Mouse (Mus musculus) stomach, embryonic 14.5 days (tissue): Measurements from ENCODE around the gene Erbb3. TPM values are rescaled to one million over a fixed set of nuclear protein-coding genes. Genes with fewer than 3 reads are reported as not detected.

Experiments used
- ATAC-seq: fragments of 200-750 bp; cut with Nextera tagmentation; 2 replicates; pipeline ENCODE4 v1.8.0; 2017; ENCODE audit warnings: low read depth, moderate TSS enrichment; ENCODE audit not compliant: insufficient number of reproducible peaks, insufficient read depth, low FRiP score
- H3K27ac ChIP-seq: fragments of 300-500 bp; sonication (generic); 2 replicates; pipeline ENCODE4 v1.5.1; 2014; ENCODE audit warnings: mild to moderate bottlenecking, low read length, moderate library complexity, mixed read lengths
- H3K27me3 ChIP-seq: fragments of 300-500 bp; sonication (generic); 2 replicates; pipeline ENCODE4 v1.6.1; 2014; ENCODE audit warnings: low read length, control low read depth, mixed read lengths; ENCODE audit not compliant: control insufficient read depth, insufficient read depth
- H3K36me3 ChIP-seq: fragments of 300-500 bp; sonication (generic); 2 replicates; pipeline ENCODE4 v1.6.1; 2014; ENCODE audit warnings: mild to moderate bottlenecking, control low read depth, low read length, moderate library complexity, mixed read lengths; ENCODE audit not compliant: control insufficient read depth, insufficient read depth
- H3K4me1 ChIP-seq: fragments of 300-500 bp; sonication (generic); 2 replicates; pipeline ENCODE4 v1.6.1; 2014; ENCODE audit warnings: low read length, control low read depth, mixed read lengths; ENCODE audit not compliant: control insufficient read depth, insufficient read depth
- H3K4me2 ChIP-seq: fragments of 300-500 bp; sonication (generic); replicated peaks from 2 replicates; pipeline ENCODE4 v1.6.1; 2014; ENCODE audit warnings: low read depth, low read length, control low read depth
- H3K4me3 ChIP-seq: fragments of 300-500 bp; sonication (generic); 2 replicates; pipeline ENCODE4 v1.5.1; 2014; ENCODE audit warnings: low read depth, low read length, control low read depth
- H3K9ac ChIP-seq: fragments of 300-500 bp; sonication (generic); replicated peaks from 2 replicates; pipeline ENCODE4 v1.6.1; 2014; ENCODE audit warnings: low read depth, mild to moderate bottlenecking, control low read depth, low read length, moderate library complexity, mixed read lengths
- H3K9me3 ChIP-seq: fragments of 300-500 bp; sonication (generic); 2 replicates; pipeline ENCODE4 v1.6.1; 2016; ENCODE audit warnings: low read depth, low read length, control low read depth; ENCODE audit not compliant: control insufficient read depth
- WGBS: fragments of 180-500 bp; shearing (Covaris S2); extraction: QIAGEN DNeasy Blood & Tissue Kit; methylation state at CpG from one replicate; pipeline ENCODE4 v1.1.7; 2014; 5-methylcytosine and 5-hydroxymethylcytosine counted together
- microRNA-seq: library from miRNA; unstranded; fragments of <30 nt; microRNA quantifications from one replicate; pipeline ENCODE4, GENCODE M21; 2016
- polyA plus RNA-seq: library from polyadenylated mRNA; unstranded; fragments of >200 nt; fragmentation: Nextera tagmentation; extraction: Ambion mirVana; gene quantifications from 2 replicates; pipeline ENCODE4 v1.2.1, GENCODE M21; 2014

Erbb3 gene
- polyA plus RNA-seq, 1 experiment from 2014 or later: 27.1 TPM

DNA sequence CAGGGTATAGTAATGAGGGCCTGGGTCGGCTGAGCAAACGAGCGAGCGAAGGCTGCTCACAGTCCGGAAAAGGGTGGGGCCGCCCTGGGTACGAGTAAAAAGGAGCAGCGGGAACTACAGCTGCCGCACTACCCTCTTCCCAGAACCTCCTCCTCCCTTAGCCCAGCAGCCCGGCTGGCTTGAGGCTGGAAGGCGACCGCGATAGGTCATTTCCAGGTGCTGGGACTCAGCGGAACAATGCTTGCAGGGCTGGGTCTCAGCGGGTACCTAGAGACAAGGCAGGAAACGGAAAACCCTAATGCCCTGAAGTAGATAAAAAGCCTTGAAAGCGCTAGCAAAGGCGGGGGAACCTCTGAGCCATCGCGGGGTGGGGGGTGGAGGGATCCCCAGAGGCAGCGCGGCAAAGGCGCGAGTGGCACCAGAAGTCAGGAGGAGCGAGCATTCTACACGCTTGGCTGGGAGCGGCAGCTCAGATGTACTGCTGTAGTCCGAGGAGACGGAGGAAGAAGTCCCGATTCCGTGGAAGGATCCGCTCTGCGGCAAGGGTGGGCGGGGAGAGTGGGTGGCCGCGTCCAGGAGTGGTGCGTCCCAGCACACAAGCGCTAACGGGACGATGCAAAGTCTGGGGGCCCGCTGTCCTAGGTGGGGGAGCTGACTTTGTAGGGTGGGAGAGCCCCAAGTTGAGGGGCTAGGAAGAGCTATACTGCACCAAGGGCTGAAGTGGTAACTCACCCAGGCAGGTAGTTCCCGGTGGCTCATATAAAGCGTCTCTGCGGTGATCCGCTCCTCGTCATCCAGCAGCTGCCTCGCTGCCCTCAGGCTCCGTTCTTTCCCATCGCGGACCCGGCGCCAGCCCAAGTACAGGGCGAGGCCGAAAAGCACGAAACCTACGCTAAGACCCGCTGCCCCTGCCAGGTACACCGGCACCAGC, 64.5 kb downstream of the Erbb3 start:
- peaks cover 8% of the 10 kb centered on the region for H3K4me1 ChIP-seq
- H3K36me3 ChIP-seq: peaks cover 9% of the 10 kb centered on the region; the same call in 1 of the 2 replicates
- no peaks in the 10 kb centered on the region for H3K9me3 ChIP-seq
- peak overlapping the region; percentile 45 for H3K9ac ChIP-seq
- H3K4me3 ChIP-seq: peak overlapping the region; percentile 84
- peak; percentile 7; the same call in 1 of the 2 replicates for ATAC-seq
- H3K4me2 ChIP-seq: peak overlapping the region; percentile 96
- under 1% methylated on average over 58 of the region's 58 CpGs for WGBS
- 0 out of 2 replicates have a peak, but pooled peaks cover 4% of the 10 kb centered on the region for H3K27me3 ChIP-seq
- H3K27ac ChIP-seq: peak overlapping the region; percentile 84

GRCm38 (mm10) chr10:128524111-128524731, 65.2 kb downstream of the Erbb3 start:
- Histone ChIP-seq H3K4me1 (peaks cover 8% of the 10 kb centered on the region), H3K9ac (peak overlapping the region; percentile 45), H3K36me3 (peaks cover 9% of the 10 kb centered on the region; the same call in 1 of the 2 replicates), H3K4me3 (peak overlapping the region; percentile 84), H3K4me2 (peak overlapping the region; percentile 96), H3K27ac (no peak overlapping the region), H3K9me3 (no peaks in the 10 kb centered on the region), H3K27me3 (0 out of 2 replicates have a peak, but pooled peaks cover 4% of the 10 kb centered on the region)
- 19% methylated on average over 11 of the region's 11 CpGs for WGBS
- no peak for ATAC-seq

GRCm38 (mm10) chr10:128522351-128522750, 67.1 kb downstream of the Erbb3 start:
- Histone ChIP-seq H3K4me3 (no peak overlapping the region), H3K4me1 (peaks cover 8% of the 10 kb centered on the region), H3K27me3 (0 out of 2 replicates have a peak, but pooled peaks cover 4% of the 10 kb centered on the region), H3K27ac (no peak overlapping the region), H3K4me2 (no peak overlapping the region), H3K9me3 (no peaks in the 10 kb centered on the region), H3K36me3 (peaks cover 9% of the 10 kb centered on the region; the same call in 1 of the 2 replicates), H3K9ac (no peak overlapping the region)
- 72% methylated on average over 6 of the region's 6 CpGs for WGBS
- no peak for ATAC-seq

GRCm38 (mm10) chr10:128520591-128520990, 68.9 kb downstream of the Erbb3 start:
- H3K4me1 ChIP-seq: peaks cover 8% of the 10 kb centered on the region
- peaks cover 13% of the 10 kb centered on the region; the same call in 1 of the 2 replicates for H3K36me3 ChIP-seq
- H3K9ac ChIP-seq: no peak overlapping the region
- no peak for ATAC-seq
- whole genome bisulfite sequencing: 82% methylated on average over 16 of the region's 16 CpGs
- H3K27ac ChIP-seq: no peak overlapping the region
- no peaks in the 10 kb centered on the region for H3K9me3 ChIP-seq
- H3K4me2 ChIP-seq: no peak overlapping the region
- H3K27me3 ChIP-seq: 0 out of 2 replicates have a peak, but pooled peaks cover 4% of the 10 kb centered on the region
- H3K4me3 ChIP-seq: no peak overlapping the region

- no peak overlapping the region for H3K27ac ChIP-seq
- H3K4me1 ChIP-seq: 0 out of 2 replicates have a peak, but pooled peaks cover 1% of the 10 kb centered on the region
- no peak overlapping the region for H3K4me2 ChIP-seq
- ATAC-seq: no peak
- WGBS: 76% methylated on average over 7 of the region's 7 CpGs
- 0 out of 2 replicates have a peak, but pooled peaks cover 4% of the 10 kb centered on the region for H3K27me3 ChIP-seq
- H3K9ac ChIP-seq: no peak overlapping the region
- H3K4me3 ChIP-seq: no peak overlapping the region
- H3K9me3 ChIP-seq: no peaks in the 10 kb centered on the region
- H3K36me3 ChIP-seq: peaks cover 13% of the 10 kb centered on the region; the same call in 1 of the 2 replicates
Observed at GRCm38 (mm10) chr10:128518833-128519232, 70.6 kb downstream of the Erbb3 start.

Small RNAs within 50 kb of the gene (microRNA-seq; reads per million reads assigned to microRNA genes)
- not detected for gene Gm47275
- 0.78 reads per million for gene Mir6917

Other genes starting within 250 kb of the Erbb3 start
- gene Coq10a, start 220.7 kb downstream of the Erbb3 start, polyA plus RNA-seq: 12.9 and 13.0 TPM in 2 replicates
- 16.7 and 17.8 TPM in 2 replicates for gene Ankrd52, start 212.5 kb downstream of the Erbb3 start, polyA plus RNA-seq
- gene Slc39a5, start 188.4 kb downstream of the Erbb3 start, polyA plus RNA-seq: 3.4 and 3.7 TPM in 2 replicates
- gene Nabp2, start 178.2 kb downstream of the Erbb3 start, polyA plus RNA-seq: 76.6 and 86.7 TPM in 2 replicates
- 31.9 and 34.6 TPM in 2 replicates for gene Rnf41, start 178.0 kb downstream of the Erbb3 start, polyA plus RNA-seq
- 109 and 110 TPM in 2 replicates for gene Smarcc2, start 130.4 kb downstream of the Erbb3 start, polyA plus RNA-seq
- 1,824 and 1,933 TPM in 2 replicates for gene Myl6, start 95.5 kb downstream of the Erbb3 start, polyA plus RNA-seq
- 3.2 and 3.4 TPM in 2 replicates for gene Myl6b, start 91.0 kb downstream of the Erbb3 start, polyA plus RNA-seq
- 25.8 and 28.9 TPM in 2 replicates for gene Esyt1, start 63.8 kb downstream of the Erbb3 start, polyA plus RNA-seq
- 8.8 and 10.7 TPM in 2 replicates for gene Zc3h10, start 41.9 kb downstream of the Erbb3 start, polyA plus RNA-seq
- 4,724 and 5,059 TPM in 2 replicates for gene Rpl41, start 40.3 kb downstream of the Erbb3 start, polyA plus RNA-seq
- gene Pa2g4, start 23.7 kb downstream of the Erbb3 start, polyA plus RNA-seq: 210 and 218 TPM in 2 replicates
- 1,148 and 1,216 TPM in 2 replicates for gene Rps26, start 37.1 kb upstream of the Erbb3 start, polyA plus RNA-seq
- 3.5 and 4.9 TPM in 2 replicates for gene Ikzf4, start 56.3 kb upstream of the Erbb3 start, polyA plus RNA-seq
- gene Suox, start 84.4 kb upstream of the Erbb3 start, polyA plus RNA-seq: 14.6 and 16.3 TPM in 2 replicates
- 65.9 and 70.7 TPM in 2 replicates for gene Rab5b, start 106.6 kb upstream of the Erbb3 start, polyA plus RNA-seq
- gene Pmel, start 114.5 kb upstream of the Erbb3 start, polyA plus RNA-seq: 1.7 and 2.3 TPM in 2 replicates
- gene Cdk2, start 115.4 kb upstream of the Erbb3 start, polyA plus RNA-seq: 90.3 and 92.1 TPM in 2 replicates
- gene Dgka, start 155.2 kb upstream of the Erbb3 start, polyA plus RNA-seq: 17.5 and 17.9 TPM in 2 replicates
- gene Pym1, start 158.2 kb upstream of the Erbb3 start, polyA plus RNA-seq: 37.2 and 38.7 TPM in 2 replicates
- gene Mmp19, start 201.3 kb upstream of the Erbb3 start, polyA plus RNA-seq: 0.78 and 1.2 TPM in 2 replicates
- 40.0 and 40.2 TPM in 2 replicates for gene Dnajc14, start 214.4 kb upstream of the Erbb3 start, polyA plus RNA-seq
- 17.2 and 19.3 TPM in 2 replicates for gene Tmem198b, start 214.7 kb upstream of the Erbb3 start, polyA plus RNA-seq
- gene Sarnp, start 227.7 kb upstream of the Erbb3 start, polyA plus RNA-seq: 204 and 209 TPM in 2 replicates
- gene Ormdl2, start 232.0 kb upstream of the Erbb3 start, polyA plus RNA-seq: 69.6 and 76.6 TPM in 2 replicates